Mouse (Mus musculus): ENCODE measurements around the gene Aasdh. TPM values are rescaled to one million over a fixed set of nuclear protein-coding genes. Genes with fewer than 3 reads are reported as not detected.

Gene Aasdh
- polyA plus RNA-seq, 1 experiment from 2014 or later = 18.0 TPM

- ATAC-seq (ENCODE audit: low FRiP score, low read depth) = peak; percentile 71
- no peaks in the 10 kb centered on the region for H3K9me3 ChIP-seq
- H3K36me3 ChIP-seq = peaks cover 3% of the 10 kb centered on the region; the same call in 1 of the 2 replicates
- H3K27ac ChIP-seq (replicated peaks) = peak overlapping the region; percentile 81
- peaks cover 25% of the 10 kb centered on the region for H3K4me1 ChIP-seq (replicated peaks)
- H3K4me2 ChIP-seq = no peak overlapping the region
- H3K27me3 ChIP-seq = no peaks in the 10 kb centered on the region
- H3K4me3 ChIP-seq = no peak overlapping the region
- no peak overlapping the region for H3K9ac ChIP-seq
- 42% methylated on average over 7 of the region's 7 CpGs for WGBS
Measured at GRCm38 (mm10) chr5:76828527-76829240, 76.6 kb downstream of the Aasdh start.

Other genes starting within 250 kb of the Aasdh start
- 68.1 and 76.2 TPM in 2 replicates for gene C530008M17Rik, start 249.0 kb downstream of the Aasdh start, polyA plus RNA-seq (2015; fragmentation: Nextera tagmentation; extraction: Ambion mirVana)
- 179 and 185 TPM in 2 replicates for gene Paics, start 45.8 kb upstream of the Aasdh start, polyA plus RNA-seq (2015; fragmentation: Nextera tagmentation; extraction: Ambion mirVana)
- 11.1 and 12.6 TPM in 2 replicates for gene Ppat, start 46.1 kb upstream of the Aasdh start, polyA plus RNA-seq (2015; fragmentation: Nextera tagmentation; extraction: Ambion mirVana)
- gene Srp72, start 69.2 kb upstream of the Aasdh start, polyA plus RNA-seq (2015; fragmentation: Nextera tagmentation; extraction: Ambion mirVana) = 85.7 and 89.4 TPM in 2 replicates
- not detected in 2 replicates for gene Arl9, start 98.5 kb upstream of the Aasdh start, polyA plus RNA-seq (2015; fragmentation: Nextera tagmentation; extraction: Ambion mirVana)
- gene Thegl, start 110.5 kb upstream of the Aasdh start, polyA plus RNA-seq (2015; fragmentation: Nextera tagmentation; extraction: Ambion mirVana) = 0.71 and 0.94 TPM in 2 replicates
- 4.7 and 5.6 TPM in 2 replicates for gene Hopx, start 209.6 kb upstream of the Aasdh start, polyA plus RNA-seq (2015; fragmentation: Nextera tagmentation; extraction: Ambion mirVana)

All from hindbrain, embryonic 15.5 days (tissue).